Mouse (Mus musculus) hindbrain, embryonic 14.5 days (tissue): ENCODE measurements around the gene Nxnl2. TPM values are rescaled to one million over a fixed set of nuclear protein-coding genes. Genes with fewer than 3 reads are reported as not detected.

Source experiments
- ATAC-seq: fragments of 200-750 bp; cut with Nextera tagmentation; 2 replicates; pipeline ENCODE4 v1.8.0; 2017; ENCODE audit warnings: moderate number of reproducible peaks, mild to moderate bottlenecking, moderate TSS enrichment, moderate library complexity; ENCODE audit not compliant: low FRiP score
- DNase-seq: peaks from one replicate; pipeline ENCODE4 v3.0.0-alpha.2; 2015; ENCODE audit warnings: low spot score
- H3K27ac ChIP-seq: fragments of 300-500 bp; sonication (generic); 2 replicates; pipeline ENCODE4 v1.5.1; 2014; ENCODE audit warnings: mild to moderate bottlenecking, moderate library complexity
- H3K27me3 ChIP-seq: fragments of 300-500 bp; sonication (generic); 2 replicates; pipeline ENCODE4 v1.6.1; 2014; ENCODE audit warnings: mild to moderate bottlenecking, low read length, mixed read lengths; ENCODE audit not compliant: control insufficient read depth, insufficient read depth
- H3K36me3 ChIP-seq: fragments of 300-500 bp; sonication (generic); replicated peaks from 2 replicates; pipeline ENCODE4 v1.6.1; 2014; ENCODE audit not compliant: control insufficient read depth, insufficient read depth
- H3K4me1 ChIP-seq: fragments of 300-500 bp; sonication (generic); replicated peaks from 2 replicates; pipeline ENCODE4 v1.6.1; 2014; ENCODE audit warnings: antibody characterized with exemption, low read length, mixed read lengths; ENCODE audit not compliant: control insufficient read depth, insufficient read depth
- H3K4me2 ChIP-seq: fragments of 300-500 bp; sonication (generic); replicated peaks from 2 replicates; pipeline ENCODE4 v1.6.1; 2014; ENCODE audit warnings: mild to moderate bottlenecking, moderate library complexity
- H3K4me3 ChIP-seq: fragments of 300-500 bp; sonication (generic); replicated peaks from 2 replicates; pipeline ENCODE4 v1.5.1; 2014; ENCODE audit warnings: mild to moderate bottlenecking, low read length
- H3K9ac ChIP-seq: fragments of 300-500 bp; sonication (generic); 2 replicates; pipeline ENCODE4 v1.6.1; 2014
- H3K9me3 ChIP-seq: fragments of 300-500 bp; sonication (generic); 2 replicates; pipeline ENCODE4 v1.6.1; 2016; ENCODE audit warnings: low read length; ENCODE audit not compliant: control insufficient read depth
- WGBS: fragments of 180-500 bp; shearing (Covaris S2); extraction: QIAGEN DNeasy Blood & Tissue Kit; methylation state at CpG from one replicate; pipeline ENCODE4 v1.1.7; 2014; 5-methylcytosine and 5-hydroxymethylcytosine counted together
- polyA plus RNA-seq: library from polyadenylated mRNA; unstranded; fragments of >200 nt; fragmentation: Nextera tagmentation; extraction: Ambion mirVana; gene quantifications from 2 replicates; pipeline ENCODE4 v1.2.1, GENCODE M21; 2014

Gene Nxnl2
- polyA plus RNA-seq, 1 experiment from 2014 or later, result 3.0 TPM

GRCm38 (mm10) chr13:51166711-51167110, 4.1 kb upstream of the Nxnl2 start:
- no peaks in the 10 kb centered on the region for H3K9me3 ChIP-seq
- 75% methylated on average over 11 of the region's 11 CpGs for WGBS
- no peak overlapping the region for H3K9ac ChIP-seq
- no peak overlapping the region for H3K4me2 ChIP-seq
- H3K27me3 ChIP-seq, result peaks cover 11% of the 10 kb centered on the region
- no peak for DNase-seq
- no peak for ATAC-seq
- H3K27ac ChIP-seq, result no peak overlapping the region
- H3K36me3 ChIP-seq, result no peaks in the 10 kb centered on the region
- H3K4me1 ChIP-seq, result peaks cover 12% of the 10 kb centered on the region; the same call in 1 of the 2 replicates
- H3K4me3 ChIP-seq, result no peak overlapping the region

DNA sequence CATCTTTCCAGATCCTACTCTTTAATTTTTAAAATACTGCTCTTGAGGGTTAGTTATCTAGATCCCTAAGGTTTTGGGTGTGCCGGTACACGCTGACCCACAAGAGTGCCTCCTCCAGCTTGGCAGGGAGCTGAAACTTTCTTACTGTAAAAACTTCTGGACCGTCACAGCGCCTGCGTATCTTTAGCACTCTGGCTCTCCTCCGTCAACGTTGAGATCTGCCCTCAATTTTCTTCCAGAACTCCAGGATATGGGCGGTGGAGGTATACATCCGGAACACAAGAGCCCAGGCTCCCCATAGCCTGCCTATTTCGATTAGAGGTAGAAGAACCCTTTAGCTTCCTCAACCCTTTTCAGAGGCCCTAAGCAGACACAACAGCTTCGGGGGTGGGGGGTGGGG, 607 bp upstream of the Nxnl2 start:
- peaks cover 13% of the 10 kb centered on the region; the same call in 1 of the 2 replicates for H3K4me1 ChIP-seq
- no peak overlapping the region for H3K27ac ChIP-seq
- no peaks in the 10 kb centered on the region for H3K36me3 ChIP-seq
- peak overlapping the region; percentile 96 for H3K4me2 ChIP-seq
- H3K9ac ChIP-seq, result no peak overlapping the region
- H3K4me3 ChIP-seq, result no peak overlapping the region
- 37% methylated on average over 11 of the region's 11 CpGs for WGBS
- no peak; the same call in 1 of the 2 replicates for ATAC-seq
- no peaks in the 10 kb centered on the region for H3K9me3 ChIP-seq
- DNase-seq, result no peak
- H3K27me3 ChIP-seq, result peaks cover 18% of the 10 kb centered on the region

GRCm38 (mm10) chr13:51172601-51173000, 1.8 kb downstream of the Nxnl2 start:
- Histone ChIP-seq H3K9ac (no peak overlapping the region), H3K27me3 (peaks cover 18% of the 10 kb centered on the region), H3K4me1 (peaks cover 13% of the 10 kb centered on the region; the same call in 1 of the 2 replicates), H3K36me3 (no peaks in the 10 kb centered on the region), H3K4me3 (no peak overlapping the region), H3K4me2 (no peak overlapping the region), H3K27ac (no peak overlapping the region), H3K9me3 (no peaks in the 10 kb centered on the region)
- ATAC-seq (no peak), DNase-seq (no peak)
- WGBS, result 67% methylated on average over 7 of the region's 7 CpGs

DNA sequence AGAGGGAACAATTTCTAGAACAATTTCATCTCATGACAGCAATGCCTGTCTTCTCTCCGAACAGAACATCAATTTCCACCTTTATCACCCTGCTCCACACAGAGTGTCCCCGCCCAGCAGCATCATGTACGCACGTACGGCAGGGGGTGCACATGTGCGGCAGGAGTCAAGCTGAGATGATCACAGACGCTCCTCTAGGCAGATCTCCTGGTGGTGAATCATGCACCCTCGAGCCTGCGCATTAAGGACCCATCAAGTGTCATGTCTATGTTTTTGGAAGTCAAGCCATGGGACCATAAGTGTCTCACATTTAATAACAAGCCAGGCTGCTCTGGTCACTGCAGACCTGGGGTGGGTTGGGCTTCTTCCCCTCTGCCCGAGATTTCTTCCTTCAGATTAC, 8.1 kb downstream of the Nxnl2 start:
- no peak overlapping the region for H3K9ac ChIP-seq
- 82% methylated on average over 10 of the region's 10 CpGs for WGBS
- H3K4me1 ChIP-seq, result no peaks in the 10 kb centered on the region
- no peaks in the 10 kb centered on the region for H3K27me3 ChIP-seq
- no peak overlapping the region for H3K4me3 ChIP-seq
- no peak overlapping the region for H3K27ac ChIP-seq
- H3K9me3 ChIP-seq, result no peaks in the 10 kb centered on the region
- no peak for ATAC-seq
- no peaks in the 10 kb centered on the region for H3K36me3 ChIP-seq
- DNase-seq, result no peak
- no peak overlapping the region for H3K4me2 ChIP-seq

- no peak for DNase-seq
- Histone ChIP-seq H3K9ac (no peak overlapping the region), H3K36me3 (no peaks in the 10 kb centered on the region), H3K27ac (no peak overlapping the region), H3K4me3 (no peak overlapping the region), H3K9me3 (no peaks in the 10 kb centered on the region), H3K4me2 (no peak overlapping the region), H3K4me1 (no peaks in the 10 kb centered on the region), H3K27me3 (no peaks in the 10 kb centered on the region)
- ATAC-seq, result no peak
- WGBS, result 67% methylated on average over 3 of the region's 3 CpGs
These were observed 8.5 kb downstream of the Nxnl2 start for GRCm38 (mm10) chr13:51179362-51179761.

GRCm38 (mm10) chr13:51182236-51182635, 11.4 kb downstream of the Nxnl2 start:
- H3K4me1 ChIP-seq, result no peaks in the 10 kb centered on the region
- no peak overlapping the region for H3K4me3 ChIP-seq
- no peaks in the 10 kb centered on the region for H3K27me3 ChIP-seq
- no peak for DNase-seq
- no peak for ATAC-seq
- H3K4me2 ChIP-seq, result no peak overlapping the region
- whole genome bisulfite sequencing, result 90% methylated on average over 7 of the region's 7 CpGs
- no peak overlapping the region for H3K27ac ChIP-seq
- no peaks in the 10 kb centered on the region for H3K9me3 ChIP-seq
- no peaks in the 10 kb centered on the region for H3K36me3 ChIP-seq
- no peak overlapping the region for H3K9ac ChIP-seq

DNA sequence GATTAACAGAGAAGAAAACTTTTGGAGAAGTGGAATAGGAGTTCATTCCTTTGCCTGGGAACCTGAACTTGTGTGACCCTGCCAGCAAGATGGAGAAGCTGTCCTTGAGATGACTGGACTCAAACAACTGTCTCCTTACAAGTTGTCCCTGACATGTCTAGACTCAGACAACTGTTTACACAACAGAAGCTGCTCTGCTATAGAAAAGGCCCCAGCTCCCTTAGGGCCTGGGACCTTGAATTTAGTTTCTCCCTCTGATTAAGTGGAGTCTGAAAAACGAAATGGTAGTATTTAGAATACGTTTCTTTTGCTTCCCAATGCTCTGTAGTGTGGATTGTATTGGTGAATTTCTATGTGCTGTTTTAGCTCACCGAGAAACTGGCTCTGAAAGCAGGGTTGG, 14.1 kb downstream of the Nxnl2 start:
- DNase-seq (no peak), ATAC-seq (no peak)
- no peak overlapping the region for H3K27ac ChIP-seq
- no peaks in the 10 kb centered on the region for H3K27me3 ChIP-seq
- WGBS, result 83% methylated on average over 3 of the region's 3 CpGs
- no peaks in the 10 kb centered on the region for H3K4me1 ChIP-seq
- no peak overlapping the region for H3K4me2 ChIP-seq
- H3K9ac ChIP-seq, result no peak overlapping the region
- H3K36me3 ChIP-seq, result no peaks in the 10 kb centered on the region
- H3K4me3 ChIP-seq, result no peak overlapping the region
- H3K9me3 ChIP-seq, result no peaks in the 10 kb centered on the region

- Histone ChIP-seq H3K4me2 (no peak overlapping the region), H3K36me3 (no peaks in the 10 kb centered on the region)
- 44% methylated on average over 3 of the region's 3 CpGs for WGBS
These were observed 19.5 kb downstream of the Nxnl2 start for GRCm38 (mm10) chr13:51190336-51190735.

GRCm38 (mm10) chr13:51191416-51192140, 20.8 kb downstream of the Nxnl2 start:
- Histone ChIP-seq H3K4me3 (no peak overlapping the region), H3K9ac (no peak overlapping the region), H3K4me2 (no peak overlapping the region), H3K27ac (no peak overlapping the region), H3K9me3 (no peaks in the 10 kb centered on the region), H3K27me3 (no peaks in the 10 kb centered on the region), H3K36me3 (no peaks in the 10 kb centered on the region), H3K4me1 (no peaks in the 10 kb centered on the region)
- WGBS, result 87% methylated on average over 6 of the region's 6 CpGs
- ATAC-seq (no peak), DNase-seq (no peak)

More at GRCm38 (mm10) chr13:51190336-51190735, 19.5 kb downstream of the Nxnl2 start:
- Histone ChIP-seq H3K27me3 (no peaks in the 10 kb centered on the region), H3K4me3 (no peak overlapping the region), H3K9me3 (no peaks in the 10 kb centered on the region), H3K9ac (no peak overlapping the region), H3K4me1 (no peaks in the 10 kb centered on the region), H3K27ac (no peak overlapping the region)
- ATAC-seq (no peak), DNase-seq (no peak)

DNA sequence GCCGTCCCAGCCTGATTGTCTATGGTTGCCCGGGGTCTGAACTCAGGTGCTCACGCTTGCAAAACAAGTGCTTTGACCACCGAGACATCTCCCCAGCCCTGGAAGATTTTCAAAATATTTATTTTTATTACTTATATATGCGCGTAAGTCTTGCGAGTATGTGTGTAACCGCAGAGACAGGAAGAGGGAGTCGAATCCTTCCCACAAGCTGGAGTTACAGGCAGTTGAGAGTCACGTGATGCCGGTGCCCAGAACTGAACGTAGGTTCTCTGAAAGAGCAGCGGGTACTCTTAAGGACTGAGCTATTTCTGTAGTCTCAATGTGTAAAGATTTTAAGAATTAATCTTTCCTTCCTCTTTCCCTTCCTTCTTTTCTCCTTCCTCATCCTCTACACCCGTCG, 23.1 kb downstream of the Nxnl2 start:
- ATAC-seq (no peak), DNase-seq (no peak)
- WGBS, result 93% methylated on average over 15 of the region's 15 CpGs
- no peak overlapping the region for H3K27ac ChIP-seq
- H3K27me3 ChIP-seq, result no peaks in the 10 kb centered on the region
- H3K4me3 ChIP-seq, result no peak overlapping the region
- no peaks in the 10 kb centered on the region for H3K4me1 ChIP-seq
- H3K4me2 ChIP-seq, result no peak overlapping the region
- H3K9ac ChIP-seq, result no peak overlapping the region
- no peaks in the 10 kb centered on the region for H3K9me3 ChIP-seq
- H3K36me3 ChIP-seq, result no peaks in the 10 kb centered on the region
